9 mouse cellular contexts compared by ENCODE assay signal in genomic region chr8:101628816-101629215, GRCm38 (mm10).
DNase-seq lines count a peak whose midpoint lies in the region; ATAC-seq and TF ChIP-seq lines count a peak whose summit lies in the region.
"Had no signal": no experiment of that assay in that cellular context is flagged by ENCODE, and none has a peak within 500 bp of the region (broad histone marks: within the 10 kb centered on the region; RNA-seq: fewer than 3 reads in every experiment).

No protein-coding gene starts in this region.

- 17% methylated on average over 1 of the region's 1 CpGs for WGBS in forebrain, postnatal 0 days
- 50% methylated on average over 1 of the region's 1 CpGs for WGBS in forebrain, embryonic 12.5 days

- ATAC-seq in forebrain, postnatal 0 days = no peak
- no peak for ATAC-seq in forebrain, embryonic 12.5 days (ENCODE audit: low FRiP score)
- ATAC-seq: CD4-positive, CD25-positive, alpha-beta regulatory T cell, adult 4 months had no signal

- TF ChIP-seq CTCF in forebrain, postnatal 0 days (IDR thresholded peaks at IDR 0.05; ENCODE audit: low read depth) = peak; percentile 42

- H3K4me2 ChIP-seq in forebrain, postnatal 0 days (ENCODE audit: low read depth) = no peak overlapping the region
- H3K4me2 ChIP-seq in forebrain, embryonic 12.5 days = no peak overlapping the region

- no peaks in the 10 kb centered on the region for H3K36me3 ChIP-seq in forebrain, postnatal 0 days (ENCODE audit: insufficient read depth)
- H3K36me3 ChIP-seq in forebrain, embryonic 12.5 days (replicated peaks) = no peaks in the 10 kb centered on the region

- intact Hi-C loops in left cerebral cortex, postnatal 4 days (cut with DNase I) = no loop called here

- DNase-seq in forebrain, postnatal 0 days = no peak
- DNase-seq in left cerebral cortex, postnatal 4 days = peak; percentile 2
- DNase-seq in left cerebral cortex, adult 9 months (ENCODE audit: low spot score in 2 of 2) = no peak
- peak; percentile 40 for DNase-seq in NIH3T3 (ENCODE audit: low read depth)
- DNase-seq in hindlimb bud, embryonic 11.5 days (ENCODE audit: extremely low spot score, low read depth, low spot score) = peak; percentile 12
- no peak for DNase-seq in spleen, postnatal 14 days (ENCODE audit: low spot score in 2 of 2)
- DNase-seq in layer of hippocampus, adult 9-10 months (ENCODE audit: low spot score) = no peak

- H3K27ac ChIP-seq in forebrain, postnatal 0 days (ENCODE audit: low read depth, low read length) = no peak overlapping the region
- no peak overlapping the region for H3K27ac ChIP-seq in forebrain, embryonic 12.5 days

- H3K9ac ChIP-seq in forebrain, postnatal 0 days = no peak overlapping the region
- no peak overlapping the region for H3K9ac ChIP-seq in forebrain, embryonic 12.5 days

- no peaks in the 10 kb centered on the region for H3K4me1 ChIP-seq in forebrain, postnatal 0 days (ENCODE audit: insufficient read depth)
- no peaks in the 10 kb centered on the region for H3K4me1 ChIP-seq in forebrain, embryonic 12.5 days

- H3K9me3 ChIP-seq in forebrain, postnatal 0 days (ENCODE audit: low read length) = no peaks in the 10 kb centered on the region
- H3K9me3 ChIP-seq in forebrain, embryonic 12.5 days = no peaks in the 10 kb centered on the region

- no peaks in the 10 kb centered on the region for H3K27me3 ChIP-seq in forebrain, postnatal 0 days (ENCODE audit: insufficient read depth, low read length)
- H3K27me3 ChIP-seq in forebrain, embryonic 12.5 days = no peaks in the 10 kb centered on the region

- no peak overlapping the region for H3K4me3 ChIP-seq in forebrain, postnatal 0 days (ENCODE audit: low read depth, low read length)
- H3K4me3 ChIP-seq in forebrain, embryonic 12.5 days (replicated peaks) = no peak overlapping the region

Comparison
In these comparisons a context has a peak if more than half of its experiments do, and no peak if none do; other contexts are left out.
1. DNase-seq: peak in left cerebral cortex, postnatal 4 days (single experiment), NIH3T3 (single experiment) and hindlimb bud, embryonic 11.5 days (single experiment); none in forebrain, postnatal 0 days (single experiment), left cerebral cortex, adult 9 months (0 of 2), spleen, postnatal 14 days (0 of 2) and layer of hippocampus, adult 9-10 months (single experiment).